Mouse (Mus musculus): ENCODE data around the gene Rims1. TPM values are rescaled to one million over a fixed set of nuclear protein-coding genes. Genes with fewer than 3 reads are reported as not detected.

Rims1 gene
- polyA plus RNA-seq, 1 experiment from 2014 or later, result 2.8 TPM

GRCm38 (mm10) chr1:22279954-22280353, 525.8 kb downstream of the Rims1 start:
- Histone ChIP-seq H3K4me3 (ENCODE audit: low read depth, low read length) (no peak overlapping the region), H3K27ac (ENCODE audit: low read depth, low read length) (no peak overlapping the region), H3K9me3 (ENCODE audit: control insufficient read depth, low read length) (no peaks in the 10 kb centered on the region), H3K9ac (ENCODE audit: low read length) (no peak overlapping the region), H3K36me3 (ENCODE audit: control insufficient read depth, insufficient read depth, low read length) (no peaks in the 10 kb centered on the region), H3K4me1 (ENCODE audit: control insufficient read depth, insufficient read depth, low read length) (no peaks in the 10 kb centered on the region), H3K4me2 (ENCODE audit: low read depth) (no peak overlapping the region), H3K27me3 (ENCODE audit: control insufficient read depth, insufficient read depth, low read length) (no peaks in the 10 kb centered on the region)
- ATAC-seq (ENCODE audit: insufficient read depth, low FRiP score, low TSS enrichment) (no peak), DNase-seq (ENCODE audit: low spot score) (no peak)
- 85% methylated on average over 1 of the region's 1 CpGs for WGBS

DNA sequence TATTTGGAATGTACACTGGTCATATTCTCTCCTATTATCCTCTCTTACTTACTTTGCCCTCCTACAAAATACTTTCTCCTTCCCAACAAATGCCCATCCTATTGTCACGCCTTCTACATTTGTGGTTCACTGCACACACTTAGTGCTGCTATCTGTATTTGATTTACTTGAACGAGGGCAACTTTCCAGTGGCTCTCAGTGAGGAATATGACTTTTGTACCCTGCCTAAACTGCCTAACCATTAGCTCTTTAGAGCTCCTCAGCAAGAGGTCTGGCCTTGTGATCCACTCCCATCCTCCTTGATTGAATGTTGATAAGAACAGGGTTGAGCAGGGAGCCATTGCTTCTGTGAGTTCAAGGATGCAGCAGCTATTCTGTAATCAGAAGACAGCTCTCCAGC, 531.7 kb downstream of the Rims1 start:
- no peak overlapping the region for H3K27ac ChIP-seq (ENCODE audit: low read depth, low read length)
- no peak overlapping the region for H3K4me3 ChIP-seq (ENCODE audit: low read depth, low read length)
- ATAC-seq (ENCODE audit: insufficient read depth, low FRiP score, low TSS enrichment) (no peak), DNase-seq (ENCODE audit: low spot score) (no peak)
- H3K27me3 ChIP-seq (ENCODE audit: control insufficient read depth, insufficient read depth, low read length), result no peaks in the 10 kb centered on the region
- no peaks in the 10 kb centered on the region for H3K9me3 ChIP-seq (ENCODE audit: control insufficient read depth, low read length)
- H3K36me3 ChIP-seq (ENCODE audit: control insufficient read depth, insufficient read depth, low read length), result no peaks in the 10 kb centered on the region
- no peak overlapping the region for H3K9ac ChIP-seq (ENCODE audit: low read length)
- WGBS, result 75% methylated on average over 2 of the region's 2 CpGs
- no peak overlapping the region for H3K4me2 ChIP-seq (ENCODE audit: low read depth)
- no peaks in the 10 kb centered on the region for H3K4me1 ChIP-seq (ENCODE audit: control insufficient read depth, insufficient read depth, low read length)

GRCm38 (mm10) chr1:22270131-22270530, 535.7 kb downstream of the Rims1 start:
- no peak for DNase-seq (ENCODE audit: low spot score)
- Histone ChIP-seq H3K4me1 (ENCODE audit: control insufficient read depth, insufficient read depth, low read length) (no peaks in the 10 kb centered on the region), H3K4me3 (ENCODE audit: low read depth, low read length) (no peak overlapping the region), H3K27ac (ENCODE audit: low read depth, low read length) (no peak overlapping the region), H3K36me3 (ENCODE audit: control insufficient read depth, insufficient read depth, low read length) (no peaks in the 10 kb centered on the region), H3K27me3 (ENCODE audit: control insufficient read depth, insufficient read depth, low read length) (no peaks in the 10 kb centered on the region), H3K9ac (ENCODE audit: low read length) (no peak overlapping the region), H3K4me2 (ENCODE audit: low read depth) (no peak overlapping the region), H3K9me3 (ENCODE audit: control insufficient read depth, low read length) (no peaks in the 10 kb centered on the region)
- WGBS, result 86% methylated on average over 5 of the region's 5 CpGs
- ATAC-seq (ENCODE audit: insufficient read depth, low FRiP score, low TSS enrichment), result no peak

DNA sequence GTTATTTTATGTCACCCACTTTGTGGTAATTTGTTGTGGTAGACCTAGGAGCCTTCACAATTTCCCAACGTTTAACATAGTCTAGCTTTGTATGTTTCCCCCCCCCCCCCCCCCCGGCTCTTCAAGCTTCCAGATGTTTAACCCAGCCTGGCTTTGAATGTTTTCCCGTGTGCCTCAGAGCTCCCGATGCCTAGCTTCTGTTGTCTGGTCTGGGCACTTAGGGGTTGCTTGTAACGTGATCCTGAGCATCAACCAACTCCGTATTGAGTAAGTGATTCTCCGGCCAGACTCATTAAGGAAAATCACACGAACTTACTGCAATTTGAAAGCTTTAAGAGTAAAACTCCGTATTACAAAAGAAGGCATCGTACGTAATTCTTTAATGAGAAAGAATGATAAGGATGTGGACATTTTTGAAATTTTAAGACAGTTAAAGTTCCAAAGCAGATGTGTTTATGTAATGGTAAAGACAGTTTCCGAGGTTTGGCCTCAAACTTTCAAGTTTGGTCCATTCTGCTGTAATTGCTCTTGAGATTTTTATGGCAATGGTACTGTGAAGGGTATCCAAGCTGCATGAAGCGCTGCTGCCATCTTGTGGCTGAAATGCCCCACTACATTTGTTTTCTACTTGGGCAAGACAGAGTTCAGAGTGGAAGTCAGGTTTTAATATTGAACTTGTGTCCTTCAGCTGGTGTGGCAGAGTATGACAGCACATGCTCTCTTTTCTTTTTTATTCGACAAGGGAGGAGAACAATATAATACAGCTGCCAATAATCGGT, 537.0 kb downstream of the Rims1 start:
- 35% methylated on average over 15 of the region's 15 CpGs for WGBS
- Histone ChIP-seq H3K4me1 (ENCODE audit: control insufficient read depth, insufficient read depth, low read length) (no peaks in the 10 kb centered on the region), H3K27ac (ENCODE audit: low read depth, low read length) (no peak overlapping the region), H3K4me2 (ENCODE audit: low read depth) (no peak overlapping the region), H3K9me3 (ENCODE audit: control insufficient read depth, low read length) (no peaks in the 10 kb centered on the region), H3K4me3 (ENCODE audit: low read depth, low read length) (no peak overlapping the region), H3K9ac (ENCODE audit: low read length) (no peak overlapping the region), H3K36me3 (ENCODE audit: control insufficient read depth, insufficient read depth, low read length) (no peaks in the 10 kb centered on the region), H3K27me3 (ENCODE audit: control insufficient read depth, insufficient read depth, low read length) (no peaks in the 10 kb centered on the region)
- DNase-seq (ENCODE audit: low spot score) (peak; percentile 81), ATAC-seq (ENCODE audit: insufficient read depth, low FRiP score, low TSS enrichment) (peak; percentile 67)

- no peaks in the 10 kb centered on the region for H3K36me3 ChIP-seq (ENCODE audit: control insufficient read depth, insufficient read depth, low read length)
- ATAC-seq (ENCODE audit: insufficient read depth, low FRiP score, low TSS enrichment) (no peak), DNase-seq (ENCODE audit: low spot score) (no peak)
- H3K27ac ChIP-seq (ENCODE audit: low read depth, low read length), result no peak overlapping the region
- no peaks in the 10 kb centered on the region for H3K9me3 ChIP-seq (ENCODE audit: control insufficient read depth, low read length)
- no peak overlapping the region for H3K4me2 ChIP-seq (ENCODE audit: low read depth)
- 57% methylated on average over 10 of the region's 10 CpGs for WGBS
- H3K4me1 ChIP-seq (ENCODE audit: control insufficient read depth, insufficient read depth, low read length), result no peaks in the 10 kb centered on the region
- H3K4me3 ChIP-seq (ENCODE audit: low read depth, low read length), result no peak overlapping the region
- no peak overlapping the region for H3K9ac ChIP-seq (ENCODE audit: low read length)
- H3K27me3 ChIP-seq (ENCODE audit: control insufficient read depth, insufficient read depth, low read length), result no peaks in the 10 kb centered on the region
These were observed 539.3 kb downstream of the Rims1 start for GRCm38 (mm10) chr1:22266491-22266890.

- no peak overlapping the region for H3K9ac ChIP-seq (ENCODE audit: low read length)
- no peak for ATAC-seq (ENCODE audit: insufficient read depth, low FRiP score, low TSS enrichment)
These were observed 540.3 kb downstream of the Rims1 start for GRCm38 (mm10) chr1:22265528-22265927.

DNA sequence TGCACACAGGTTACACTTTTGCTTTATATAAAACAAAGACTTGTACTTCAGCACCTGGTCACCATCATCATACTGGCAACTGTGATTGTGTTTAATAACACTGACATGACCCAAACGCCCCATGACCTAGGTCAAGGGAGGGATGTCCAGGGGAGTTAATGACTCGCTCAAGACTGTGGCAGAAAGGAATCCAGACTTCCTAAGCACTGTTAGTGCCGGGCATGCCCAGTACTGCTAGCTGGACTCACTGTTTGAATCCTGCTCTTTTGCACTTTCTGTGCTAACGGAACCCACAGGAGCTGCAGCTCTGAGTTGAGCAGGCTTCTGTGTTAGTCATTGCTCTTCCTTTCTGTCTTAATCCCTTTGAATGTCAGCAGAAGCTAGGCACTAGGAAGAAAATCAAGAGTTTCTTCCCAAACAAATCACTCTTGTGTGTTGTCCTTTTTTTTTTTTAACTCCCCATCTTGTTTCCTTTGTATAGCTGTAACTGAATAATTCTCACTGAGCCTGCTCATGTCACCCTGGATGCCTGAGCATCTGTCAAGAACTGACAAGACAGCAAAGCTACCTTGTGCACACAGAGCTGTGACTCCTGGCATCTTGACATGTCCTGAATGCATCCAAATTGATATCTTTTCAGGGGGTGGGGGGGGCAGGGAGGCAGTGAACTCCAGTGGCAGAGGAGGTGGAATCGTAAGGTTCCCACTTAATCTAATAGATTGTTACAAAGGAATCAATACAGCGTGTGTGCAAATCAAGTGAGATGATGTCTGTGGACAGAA, 543.4 kb downstream of the Rims1 start:
- Histone ChIP-seq H3K9ac (ENCODE audit: low read length) (no peak overlapping the region), H3K4me1 (ENCODE audit: control insufficient read depth, insufficient read depth, low read length) (no peaks in the 10 kb centered on the region), H3K27me3 (ENCODE audit: control insufficient read depth, insufficient read depth, low read length) (no peaks in the 10 kb centered on the region), H3K36me3 (ENCODE audit: control insufficient read depth, insufficient read depth, low read length) (no peaks in the 10 kb centered on the region), H3K4me2 (ENCODE audit: low read depth) (no peak overlapping the region), H3K27ac (ENCODE audit: low read depth, low read length) (no peak overlapping the region), H3K9me3 (ENCODE audit: control insufficient read depth, low read length) (no peaks in the 10 kb centered on the region), H3K4me3 (ENCODE audit: low read depth, low read length) (no peak overlapping the region)
- ATAC-seq (ENCODE audit: insufficient read depth, low FRiP score, low TSS enrichment) (no peak), DNase-seq (ENCODE audit: low spot score) (peak; percentile 20)
- WGBS, result 60% methylated on average over 6 of the region's 6 CpGs

More at GRCm38 (mm10) chr1:22265528-22265927, 540.3 kb downstream of the Rims1 start:
- H3K4me1 ChIP-seq (ENCODE audit: control insufficient read depth, insufficient read depth, low read length), result no peaks in the 10 kb centered on the region
- WGBS, result 68% methylated on average over 3 of the region's 3 CpGs
- H3K4me2 ChIP-seq (ENCODE audit: low read depth), result no peak overlapping the region
- H3K4me3 ChIP-seq (ENCODE audit: low read depth, low read length), result no peak overlapping the region
- H3K9me3 ChIP-seq (ENCODE audit: control insufficient read depth, low read length), result no peaks in the 10 kb centered on the region
- H3K27me3 ChIP-seq (ENCODE audit: control insufficient read depth, insufficient read depth, low read length), result no peaks in the 10 kb centered on the region
- no peak overlapping the region for H3K27ac ChIP-seq (ENCODE audit: low read depth, low read length)
- DNase-seq (ENCODE audit: low spot score), result no peak
- H3K36me3 ChIP-seq (ENCODE audit: control insufficient read depth, insufficient read depth, low read length), result no peaks in the 10 kb centered on the region

DNA sequence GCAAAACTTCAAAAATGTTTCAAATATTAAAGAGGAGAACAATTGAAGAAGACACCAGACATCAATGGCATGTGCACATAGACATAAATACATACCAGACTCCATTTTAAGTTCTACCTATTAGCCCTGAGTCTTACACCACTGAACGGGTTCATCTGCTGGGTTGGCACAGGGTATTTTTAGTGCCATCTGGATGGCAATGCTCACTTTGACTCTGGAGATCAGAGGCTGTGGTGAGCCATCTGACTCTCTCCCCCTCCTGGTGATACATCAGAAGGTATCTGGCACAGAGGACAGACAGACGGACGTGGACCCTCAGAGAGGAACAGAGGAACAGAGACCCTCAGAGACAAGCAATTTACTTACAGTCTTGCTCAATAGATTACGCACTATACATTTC, 544.1 kb downstream of the Rims1 start:
- H3K36me3 ChIP-seq (ENCODE audit: control insufficient read depth, insufficient read depth, low read length), result no peaks in the 10 kb centered on the region
- no peak for ATAC-seq (ENCODE audit: insufficient read depth, low FRiP score, low TSS enrichment)
- no peak overlapping the region for H3K4me2 ChIP-seq (ENCODE audit: low read depth)
- no peaks in the 10 kb centered on the region for H3K27me3 ChIP-seq (ENCODE audit: control insufficient read depth, insufficient read depth, low read length)
- H3K4me1 ChIP-seq (ENCODE audit: control insufficient read depth, insufficient read depth, low read length), result no peaks in the 10 kb centered on the region
- no peak for DNase-seq (ENCODE audit: low spot score)
- no peak overlapping the region for H3K4me3 ChIP-seq (ENCODE audit: low read depth, low read length)
- WGBS, result 84% methylated on average over 4 of the region's 4 CpGs
- no peak overlapping the region for H3K27ac ChIP-seq (ENCODE audit: low read depth, low read length)
- H3K9me3 ChIP-seq (ENCODE audit: control insufficient read depth, low read length), result no peaks in the 10 kb centered on the region
- no peak overlapping the region for H3K9ac ChIP-seq (ENCODE audit: low read length)

DNA sequence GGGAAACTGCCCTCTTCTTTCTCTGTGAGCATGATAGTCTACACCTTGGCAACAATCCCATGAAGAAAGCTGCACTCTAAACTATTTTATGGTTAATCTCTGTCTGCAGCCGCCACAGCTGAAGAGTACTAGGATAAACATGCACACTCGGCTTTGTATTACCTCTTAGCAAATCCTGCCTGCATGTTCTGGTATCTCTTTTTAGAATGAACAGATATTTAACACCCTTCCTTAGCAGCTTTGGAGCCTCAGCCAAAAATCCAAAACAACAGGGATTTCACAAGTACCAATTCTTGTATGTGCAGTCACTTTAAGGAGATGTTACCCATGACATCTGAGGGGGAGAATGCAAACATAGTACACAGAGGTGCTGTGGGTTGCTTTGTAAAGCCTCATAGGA, 545.5 kb downstream of the Rims1 start:
- Histone ChIP-seq H3K27ac (ENCODE audit: low read depth, low read length) (no peak overlapping the region), H3K4me2 (ENCODE audit: low read depth) (no peak overlapping the region), H3K36me3 (ENCODE audit: control insufficient read depth, insufficient read depth, low read length) (no peaks in the 10 kb centered on the region), H3K4me1 (ENCODE audit: control insufficient read depth, insufficient read depth, low read length) (no peaks in the 10 kb centered on the region), H3K9me3 (ENCODE audit: control insufficient read depth, low read length) (no peaks in the 10 kb centered on the region), H3K27me3 (ENCODE audit: control insufficient read depth, insufficient read depth, low read length) (no peaks in the 10 kb centered on the region), H3K9ac (ENCODE audit: low read length) (no peak overlapping the region), H3K4me3 (ENCODE audit: low read depth, low read length) (no peak overlapping the region)
- 92% methylated on average over 2 of the region's 2 CpGs for WGBS
- ATAC-seq (ENCODE audit: insufficient read depth, low FRiP score, low TSS enrichment) (no peak), DNase-seq (ENCODE audit: low spot score) (no peak)
